Mouse (Mus musculus): ENCODE measurements at regions not wholly inside any gene's neighbourhood (a gene's known extent, or its start where the extent isn't known, plus 50 kb on each side); places are given as distances from the start of the nearest gene placed in this dataset.

DNA sequence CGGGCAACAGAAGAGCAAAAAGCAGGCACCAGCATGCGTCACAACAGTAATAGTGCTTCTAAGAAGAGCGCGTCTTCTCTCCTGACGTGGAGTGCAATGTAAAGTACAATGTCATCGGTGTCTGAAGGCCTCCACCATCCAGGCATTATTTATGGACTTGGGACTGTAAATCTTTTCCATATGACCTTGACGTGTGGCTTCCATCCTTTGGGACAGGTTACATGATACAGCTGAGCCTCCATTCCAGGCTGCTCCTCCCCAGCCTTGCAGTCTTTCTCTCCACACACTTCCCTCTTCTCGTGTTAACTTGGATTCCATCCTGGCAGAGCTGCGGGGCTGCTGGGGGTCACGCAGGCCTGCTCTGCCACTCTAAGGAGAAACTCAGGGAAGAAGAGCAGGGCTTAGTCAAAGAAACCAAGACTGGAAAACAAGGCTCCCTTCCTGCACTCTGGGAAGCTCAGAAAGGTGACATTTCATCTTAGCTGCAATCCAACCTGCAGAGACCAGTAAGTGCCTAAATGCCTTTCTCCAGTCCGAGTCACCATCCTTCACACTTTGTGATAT lies 150.0 kb downstream of the Gm12728 start:
- TF ChIP-seq CTCF (IDR thresholded peaks at IDR 0.05; ENCODE audit: low read depth) = no peak
- no peak for TF ChIP-seq EP300 (IDR thresholded peaks at IDR 0.05; ENCODE audit: low read depth)

All from liver, embryonic 14.5 days (tissue).